Mouse (Mus musculus): ENCODE data around the gene Chtf18. TPM values are rescaled to one million over a fixed set of nuclear protein-coding genes. Genes with fewer than 3 reads are reported as not detected.

Chtf18 gene
- polyA plus RNA-seq, 1 experiment from 2014 or later: 21.2 TPM

DNA sequence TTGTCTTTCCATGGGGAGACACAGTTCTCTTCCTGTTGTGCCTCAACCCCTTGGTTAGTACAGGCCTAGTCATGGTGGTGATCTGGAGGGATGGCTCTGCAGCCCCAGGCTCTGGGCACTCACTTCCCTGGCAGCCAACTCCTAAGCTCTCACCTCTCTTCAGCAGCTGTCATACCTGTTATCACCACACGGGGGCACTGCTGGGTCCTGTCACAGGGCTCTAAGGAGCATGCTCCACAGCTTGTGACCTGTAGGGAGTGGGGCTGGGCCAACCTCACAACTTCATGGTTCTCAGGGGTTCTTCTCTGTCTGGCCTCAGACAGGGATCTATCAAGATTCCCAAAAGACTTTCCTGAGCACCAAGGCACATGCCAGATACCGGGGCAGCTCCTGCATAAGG, 4.9 kb upstream of the Chtf18 start:
- H3K9me3 ChIP-seq: no peaks in the 10 kb centered on the region
- no peaks in the 10 kb centered on the region for H3K27me3 ChIP-seq
- no peak overlapping the region for H3K9ac ChIP-seq
- peaks cover 18% of the 10 kb centered on the region for H3K4me1 ChIP-seq
- no peak overlapping the region for H3K27ac ChIP-seq
- ATAC-seq (ENCODE audit: insufficient number of reproducible peaks, low FRiP score, low TSS enrichment, low read depth): no peak
- no peak overlapping the region for H3K4me2 ChIP-seq
- H3K36me3 ChIP-seq: peaks cover 24% of the 10 kb centered on the region
- WGBS: 27% methylated on average over 2 of the region's 2 CpGs
- H3K4me3 ChIP-seq: no peak overlapping the region

- 0 out of 2 replicates have a peak overlapping the region, but pooled peaks have one; percentile 33 for H3K27ac ChIP-seq
- no peaks in the 10 kb centered on the region for H3K9me3 ChIP-seq
- 19% methylated on average over 4 of the region's 4 CpGs for WGBS
- H3K4me3 ChIP-seq: peak overlapping the region; percentile 62
- ATAC-seq (ENCODE audit: insufficient number of reproducible peaks, low FRiP score, low TSS enrichment, low read depth): no peak
- peak overlapping the region; percentile 76 for H3K9ac ChIP-seq
- H3K27me3 ChIP-seq: no peaks in the 10 kb centered on the region
- peak overlapping the region; percentile 95 for H3K4me2 ChIP-seq
- H3K4me1 ChIP-seq: peaks cover 27% of the 10 kb centered on the region
- peaks cover 38% of the 10 kb centered on the region for H3K36me3 ChIP-seq
These were observed 721 bp upstream of the Chtf18 start for GRCm38 (mm10) chr17:25728009-25728270.

GRCm38 (mm10) chr17:25725264-25725663, 2.0 kb downstream of the Chtf18 start:
- Histone ChIP-seq H3K4me1 (peaks cover 27% of the 10 kb centered on the region), H3K4me2 (no peak overlapping the region), H3K9me3 (no peaks in the 10 kb centered on the region), H3K9ac (no peak overlapping the region), H3K4me3 (no peak overlapping the region), H3K27me3 (no peaks in the 10 kb centered on the region), H3K36me3 (peaks cover 51% of the 10 kb centered on the region), H3K27ac (no peak overlapping the region)
- 86% methylated on average over 6 of the region's 6 CpGs for WGBS
- no peak for ATAC-seq (ENCODE audit: insufficient number of reproducible peaks, low FRiP score, low TSS enrichment, low read depth)

DNA sequence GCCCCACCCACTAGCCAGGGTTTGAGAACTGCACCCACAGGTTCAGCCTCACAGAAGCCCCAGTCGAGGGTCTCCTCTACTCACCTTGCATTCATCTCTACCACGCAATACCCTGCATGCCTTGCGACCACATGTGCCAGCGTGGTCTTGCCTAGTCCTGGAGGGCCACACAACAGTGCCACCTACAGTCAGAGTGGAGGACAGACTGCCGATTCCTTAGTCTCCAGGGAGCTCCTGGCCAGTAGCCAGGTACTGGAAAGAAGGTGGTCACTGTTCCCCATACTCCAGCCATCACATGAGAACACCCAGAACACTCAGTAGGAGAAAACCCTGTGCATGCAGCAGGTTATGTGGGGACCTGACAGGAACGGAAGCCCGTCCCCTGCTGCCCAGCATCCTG, 3.3 kb downstream of the Chtf18 start:
- Histone ChIP-seq H3K36me3 (peaks cover 54% of the 10 kb centered on the region), H3K4me1 (peaks cover 24% of the 10 kb centered on the region), H3K27me3 (no peaks in the 10 kb centered on the region), H3K9ac (no peak overlapping the region), H3K4me3 (no peak overlapping the region), H3K4me2 (no peak overlapping the region), H3K9me3 (no peaks in the 10 kb centered on the region), H3K27ac (no peak overlapping the region)
- 75% methylated on average over 7 of the region's 7 CpGs for WGBS
- no peak for ATAC-seq (ENCODE audit: insufficient number of reproducible peaks, low FRiP score, low TSS enrichment, low read depth)

- H3K27me3 ChIP-seq: peaks cover 2% of the 10 kb centered on the region; the same call in 1 of the 2 replicates
- peaks cover 54% of the 10 kb centered on the region for H3K36me3 ChIP-seq
- no peak overlapping the region for H3K9ac ChIP-seq
- no peaks in the 10 kb centered on the region for H3K9me3 ChIP-seq
- no peak overlapping the region for H3K4me2 ChIP-seq
- H3K4me3 ChIP-seq: no peak overlapping the region
- 94% methylated on average over 19 of the region's 19 CpGs for WGBS
- peaks cover 20% of the 10 kb centered on the region for H3K4me1 ChIP-seq
- no peak overlapping the region for H3K27ac ChIP-seq
- ATAC-seq (ENCODE audit: insufficient number of reproducible peaks, low FRiP score, low TSS enrichment, low read depth): no peak
These were observed 3.7 kb downstream of the Chtf18 start for GRCm38 (mm10) chr17:25723470-25723869.

- H3K27me3 ChIP-seq: peaks cover 22% of the 10 kb centered on the region
- no peak overlapping the region for H3K4me3 ChIP-seq
- peaks cover 55% of the 10 kb centered on the region for H3K36me3 ChIP-seq
- no peak overlapping the region for H3K9ac ChIP-seq
- H3K9me3 ChIP-seq: no peaks in the 10 kb centered on the region
- H3K4me1 ChIP-seq: peaks cover 22% of the 10 kb centered on the region
- H3K4me2 ChIP-seq: no peak overlapping the region
- 95% methylated on average over 5 of the region's 5 CpGs for WGBS
- H3K27ac ChIP-seq: no peak overlapping the region
- no peak for ATAC-seq (ENCODE audit: insufficient number of reproducible peaks, low FRiP score, low TSS enrichment, low read depth)
These were observed 5.7 kb downstream of the Chtf18 start for GRCm38 (mm10) chr17:25721476-25721875.

DNA sequence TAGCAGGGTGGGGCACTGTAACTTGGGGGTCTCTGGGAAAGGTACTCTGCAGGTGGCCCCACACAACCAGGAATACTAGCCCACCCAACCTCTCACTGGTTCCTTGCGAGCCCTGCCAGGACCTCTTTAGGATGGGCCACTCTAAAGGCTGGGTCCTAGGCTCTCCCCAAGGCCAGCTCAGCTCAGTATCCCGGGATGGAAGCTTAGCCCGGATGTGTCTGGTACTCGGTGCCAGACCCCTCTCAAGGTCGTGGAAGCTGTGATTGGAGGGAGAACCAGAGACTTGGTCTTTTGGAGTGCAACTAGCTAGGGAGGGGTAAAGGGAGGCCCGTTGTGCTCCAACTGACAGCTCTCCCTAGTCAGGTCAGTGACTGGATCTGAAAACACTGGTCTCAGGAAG, 9.5 kb downstream of the Chtf18 start:
- 6% methylated on average over 6 of the region's 6 CpGs for WGBS
- Histone ChIP-seq H3K9me3 (no peaks in the 10 kb centered on the region), H3K4me1 (peaks cover 18% of the 10 kb centered on the region), H3K36me3 (peaks cover 39% of the 10 kb centered on the region), H3K4me2 (peak overlapping the region; percentile 60), H3K27me3 (peaks cover 34% of the 10 kb centered on the region), H3K27ac (no peak overlapping the region), H3K9ac (peak overlapping the region; percentile 21), H3K4me3 (peak overlapping the region; percentile 36)
- no peak for ATAC-seq (ENCODE audit: insufficient number of reproducible peaks, low FRiP score, low TSS enrichment, low read depth)

GRCm38 (mm10) chr17:25716711-25717637, 10.2 kb downstream of the Chtf18 start, which contains the start of gene Gng13:
Gene Gng13 (plus strand): TSS chr17:25717171.
- Histone ChIP-seq H3K9ac (peak within 1 kb of the TSS; percentile 21), H3K4me3 (peak within 1 kb of the TSS; percentile 36), H3K4me1 (peaks cover 18% of the 10 kb centered on the region), H3K36me3 (peaks cover 31% of the 10 kb centered on the region), H3K27ac (no peak within 1 kb of the TSS), H3K4me2 (peak within 1 kb of the TSS; percentile 60), H3K27me3 (peaks cover 34% of the 10 kb centered on the region), H3K9me3 (no peaks in the 10 kb centered on the region)
- 2% methylated on average over 43 of the region's 45 CpGs for WGBS
- ATAC-seq (ENCODE audit: insufficient number of reproducible peaks, low FRiP score, low TSS enrichment, low read depth): 0 out of 2 replicates have a peak, but pooled peaks have one; percentile 17

DNA sequence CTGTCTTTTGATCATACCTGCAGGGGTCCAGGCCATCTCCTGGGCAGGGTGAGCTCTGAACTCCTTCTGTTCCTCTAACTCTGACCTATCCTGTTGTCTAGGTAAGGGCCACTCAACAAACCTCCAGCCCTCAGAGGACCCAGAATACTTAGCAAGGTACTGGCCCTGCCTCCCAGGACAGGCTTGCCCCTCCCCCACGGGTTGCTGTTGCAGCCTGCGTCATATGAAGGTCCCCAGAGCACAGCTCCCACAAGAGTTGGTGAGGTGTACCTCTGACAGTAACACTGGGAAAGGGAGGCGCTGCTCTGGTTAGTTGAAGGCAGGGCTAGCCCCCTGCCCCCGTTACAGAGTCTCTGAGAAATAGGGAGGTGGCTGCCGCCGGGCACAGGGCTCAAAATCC, 11.1 kb downstream of the Chtf18 start:
- Histone ChIP-seq H3K27ac (no peak overlapping the region), H3K9ac (no peak overlapping the region), H3K36me3 (peaks cover 27% of the 10 kb centered on the region), H3K9me3 (no peaks in the 10 kb centered on the region), H3K4me2 (no peak overlapping the region), H3K27me3 (peaks cover 34% of the 10 kb centered on the region), H3K4me3 (no peak overlapping the region), H3K4me1 (peaks cover 18% of the 10 kb centered on the region)
- ATAC-seq (ENCODE audit: insufficient number of reproducible peaks, low FRiP score, low TSS enrichment, low read depth): no peak
- WGBS: 3% methylated on average over 6 of the region's 6 CpGs

DNA sequence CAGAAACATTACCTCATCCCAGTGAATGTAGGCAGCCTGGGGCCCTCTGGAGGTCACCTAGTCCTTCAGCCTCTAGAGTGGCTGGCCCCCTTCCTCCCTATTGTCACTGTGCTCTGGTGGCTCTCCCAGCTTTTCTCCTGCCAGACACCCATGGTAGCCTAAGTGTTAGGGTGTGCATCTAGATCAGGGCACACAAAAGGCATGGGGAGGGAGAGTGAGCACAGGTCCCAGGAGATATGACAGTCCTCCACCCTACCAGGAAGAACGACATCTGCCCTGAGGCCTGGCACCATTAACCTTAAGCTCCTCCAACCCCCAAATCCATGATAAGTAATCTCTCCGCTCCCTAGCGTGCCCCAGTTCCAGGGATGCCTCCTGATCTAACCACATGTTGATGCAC, 11.6 kb downstream of the Chtf18 start:
- Histone ChIP-seq H3K9ac (no peak overlapping the region), H3K27me3 (peaks cover 34% of the 10 kb centered on the region), H3K4me2 (no peak overlapping the region), H3K36me3 (peaks cover 22% of the 10 kb centered on the region), H3K4me1 (peaks cover 18% of the 10 kb centered on the region), H3K4me3 (no peak overlapping the region), H3K27ac (no peak overlapping the region), H3K9me3 (no peaks in the 10 kb centered on the region)
- no peak for ATAC-seq (ENCODE audit: insufficient number of reproducible peaks, low FRiP score, low TSS enrichment, low read depth)
- 41% methylated on average over 3 of the region's 3 CpGs for WGBS

GRCm38 (mm10) chr17:25711136-25711535, 16.1 kb downstream of the Chtf18 start:
- no peaks in the 10 kb centered on the region for H3K36me3 ChIP-seq
- ATAC-seq (ENCODE audit: insufficient number of reproducible peaks, low FRiP score, low TSS enrichment, low read depth): no peak
- H3K27me3 ChIP-seq: peaks cover 8% of the 10 kb centered on the region
- no peak overlapping the region for H3K4me2 ChIP-seq
- no peak overlapping the region for H3K27ac ChIP-seq
- H3K4me3 ChIP-seq: no peak overlapping the region
- no peaks in the 10 kb centered on the region for H3K9me3 ChIP-seq
- H3K4me1 ChIP-seq: peaks cover under 1% of the 10 kb centered on the region; the same call in 1 of the 2 replicates
- 72% methylated on average over 4 of the region's 4 CpGs for WGBS
- no peak overlapping the region for H3K9ac ChIP-seq

DNA sequence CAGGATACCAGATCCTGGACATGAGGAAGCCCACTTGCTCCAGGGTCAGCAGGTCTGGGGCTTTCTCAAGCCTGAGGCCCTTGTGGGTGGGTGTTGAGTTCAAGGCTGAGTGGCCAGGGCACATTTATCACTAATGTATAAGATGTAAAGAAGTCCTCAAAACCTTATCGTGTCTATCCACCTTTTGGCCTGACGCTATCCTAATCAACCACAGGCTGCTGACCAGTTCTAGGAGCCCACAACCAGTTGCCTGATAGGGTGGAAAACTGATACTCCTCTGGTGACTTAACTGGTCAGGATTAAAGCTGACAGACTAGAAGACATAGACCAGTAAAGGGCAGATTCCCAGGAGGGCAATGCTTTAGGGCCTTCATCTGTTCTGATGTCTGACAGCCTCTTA, 17.2 kb downstream of the Chtf18 start:
- 89% methylated on average over 2 of the region's 2 CpGs for WGBS
- no peak overlapping the region for H3K27ac ChIP-seq
- ATAC-seq (ENCODE audit: insufficient number of reproducible peaks, low FRiP score, low TSS enrichment, low read depth): no peak
- H3K27me3 ChIP-seq: no peaks in the 10 kb centered on the region; the same call in 1 of the 2 replicates
- H3K4me3 ChIP-seq: no peak overlapping the region
- H3K9ac ChIP-seq: no peak overlapping the region
- no peaks in the 10 kb centered on the region for H3K9me3 ChIP-seq
- H3K4me1 ChIP-seq: no peaks in the 10 kb centered on the region
- no peaks in the 10 kb centered on the region for H3K36me3 ChIP-seq
- no peak overlapping the region for H3K4me2 ChIP-seq

Data from limb, embryonic 15.5 days (tissue).